Mouse (Mus musculus) heart, postnatal 14 days (tissue): ENCODE data around the gene Ugt1a5. TPM values are rescaled to one million over a fixed set of nuclear protein-coding genes. Genes with fewer than 3 reads are reported as not detected.
A peak's percentile ranks its signal among the peaks of the same experiment; 100 is the strongest.
"Not testable (repeated sequence)": the region's sequence is repeated elsewhere in the genome, so short reads cannot be mapped to it uniquely, and the experiment has no call there.

Source experiments
- DNase-seq, 2 experiments: peaks; one replicate each; pipeline ENCODE4 v3.0.0; 2021 to 2022
- intact Hi-C: fragments of 180-260 bp; cut with DNase I; formaldehyde crosslinking; loops from one replicate; pipeline ENCODE4 v1.15.1; 2025
- total RNA-seq, 2 experiments: library from RNA; stranded (reverse); gene quantifications; 2 replicates each; pipeline ENCODE4 v1.2.3; 2021

The Ugt1a5 gene
- total RNA-seq, 2 experiments from 2014 or later, result 0.34 to 0.50 TPM

DNA sequence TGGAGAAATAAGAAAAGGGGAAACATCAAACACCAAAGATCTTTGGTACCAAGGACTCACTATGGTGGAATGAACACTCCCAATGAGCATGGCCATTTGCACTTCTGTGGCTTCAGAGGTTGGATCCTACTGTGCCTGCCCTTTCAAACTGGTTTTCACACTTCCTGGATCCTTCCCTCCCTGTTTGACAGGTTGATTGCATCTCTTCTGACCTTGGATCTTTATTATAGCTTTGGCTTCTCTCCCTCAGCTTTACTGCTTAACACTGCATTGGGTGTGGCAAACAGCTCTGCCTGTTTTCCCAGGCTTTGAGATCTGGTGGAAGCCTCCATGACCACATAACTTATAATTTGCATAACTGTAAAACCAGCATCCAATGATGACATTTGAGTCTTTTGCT, 54.5 kb downstream of the Ugt1a5 start:
- peak in 1 of 2 experiments; percentile 5 for DNase-seq
- intact Hi-C loops, result no loop called here

DNA sequence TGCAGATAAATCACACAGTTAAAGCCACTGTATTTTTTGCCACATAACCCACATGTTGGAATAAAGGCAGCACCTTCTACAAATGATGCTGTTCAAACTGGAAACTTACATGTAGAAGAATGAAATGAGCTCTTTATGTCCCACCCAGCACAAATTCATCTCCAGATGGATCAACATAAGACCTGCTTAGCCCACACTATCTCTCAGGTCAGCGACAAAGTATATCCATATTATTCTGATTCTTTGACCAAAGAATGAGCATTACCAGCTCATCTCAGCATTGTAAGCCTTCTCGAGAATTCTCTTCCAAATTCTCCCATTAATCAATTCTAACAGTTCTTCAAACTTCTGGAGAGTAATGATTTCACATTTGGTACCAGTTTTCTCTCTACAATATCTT, 56.4 kb downstream of the Ugt1a5 start:
- DNase-seq, result no peak
- intact Hi-C loops, result no loop called here

GRCm38 (mm10) chr1:88223011-88223515, 57.3 kb downstream of the Ugt1a5 start:
- peak in 1 of 2 experiments; percentile 6 for DNase-seq
- intact Hi-C loops, result not testable (repeated sequence)

DNA sequence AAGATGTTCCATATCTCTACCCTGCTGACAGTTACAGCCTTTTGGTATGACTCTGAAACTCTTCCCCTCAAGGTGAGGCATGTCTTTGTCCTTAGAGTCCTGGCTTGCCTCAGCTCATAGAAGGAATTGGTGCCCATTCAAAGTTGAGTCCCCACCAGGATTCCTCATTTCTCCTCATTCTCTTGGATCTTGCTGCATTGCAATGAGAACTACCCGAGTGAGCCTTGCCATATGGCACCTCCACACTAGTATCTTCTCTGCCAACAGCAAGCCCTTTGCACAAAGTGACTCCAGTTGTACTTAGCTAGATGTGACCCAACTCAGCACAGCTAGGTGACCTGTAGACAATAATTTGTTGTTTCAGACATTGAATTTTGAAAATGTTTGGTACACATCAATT, 57.8 kb downstream of the Ugt1a5 start:
- peak; percentile 4 to 6 for DNase-seq
- intact Hi-C loops, result no loop called here

GRCm38 (mm10) chr1:88224029-88224776, 58.4 kb downstream of the Ugt1a5 start:
- DNase-seq, result peak; percentile 5 to 19
- intact Hi-C loops, result no loop called here

GRCm38 (mm10) chr1:88225301-88225700, 59.5 kb downstream of the Ugt1a5 start:
- intact Hi-C loops, DNase-seq: not testable (repeated sequence)

DNA sequence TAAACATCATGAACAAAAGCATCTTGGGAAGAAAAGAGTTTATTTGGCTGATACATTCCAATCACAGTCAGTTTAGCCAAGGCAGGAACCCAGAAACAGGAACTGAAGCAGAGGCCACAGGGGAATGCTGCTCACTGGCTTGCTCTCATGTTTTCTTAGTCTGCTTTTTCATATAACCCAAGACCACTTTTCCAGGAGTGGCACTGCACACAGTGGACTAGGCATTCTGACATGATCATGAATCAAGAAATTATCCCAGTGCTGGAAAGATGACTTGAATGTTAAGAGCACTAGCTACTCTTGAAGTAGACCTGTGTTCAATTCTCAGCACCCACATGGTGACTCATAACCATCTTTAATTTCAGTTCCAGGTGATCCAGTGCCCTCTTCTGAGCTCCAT, 59.9 kb downstream of the Ugt1a5 start:
- intact Hi-C loops, result no loop called here
- no peak for DNase-seq

- peak; percentile 9 to 36 for DNase-seq
- intact Hi-C loops, result no loop called here
Measured at GRCm38 (mm10) chr1:88226670-88227379, 61.0 kb downstream of the Ugt1a5 start, which contains the start of gene Mroh2a. Mroh2a (plus strand) TSS chr1:88226986.

GRCm38 (mm10) chr1:88227482-88227881, 61.7 kb downstream of the Ugt1a5 start:
- DNase-seq, result peak; percentile 1 to 8
- intact Hi-C loops, result no loop called here

DNA sequence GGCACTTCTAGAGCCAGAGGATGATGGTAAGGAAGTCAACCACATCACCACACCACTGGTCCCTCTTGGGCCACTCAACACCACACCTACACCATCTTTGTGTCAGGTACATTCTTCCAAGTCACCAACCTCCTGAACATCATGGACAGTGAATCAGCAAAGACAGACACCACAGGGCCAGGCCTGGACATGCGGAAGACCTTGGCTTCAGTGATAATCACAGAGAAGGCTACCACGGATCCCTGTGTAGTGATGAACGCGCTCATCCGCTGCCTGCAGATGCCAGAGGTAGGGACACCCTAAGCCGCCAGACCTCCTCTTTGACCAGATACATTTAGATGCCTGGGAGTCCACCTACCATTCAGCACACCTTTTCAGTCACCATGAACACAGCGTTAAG, 62.3 kb downstream of the Ugt1a5 start:
- intact Hi-C loops, result no loop called here
- DNase-seq, result peak; percentile 6 to 18

- DNase-seq, result peak in 1 of 2 experiments; percentile 3
- intact Hi-C loops, result no loop called here
Measured at GRCm38 (mm10) chr1:88229566-88229965, 63.8 kb downstream of the Ugt1a5 start.

GRCm38 (mm10) chr1:88229986-88230385, 64.2 kb downstream of the Ugt1a5 start:
- no peak for DNase-seq
- intact Hi-C loops, result no loop called here

GRCm38 (mm10) chr1:88230421-88230820, 64.6 kb downstream of the Ugt1a5 start:
- intact Hi-C loops, result no loop called here
- no peak for DNase-seq

GRCm38 (mm10) chr1:88230981-88231802, 65.4 kb downstream of the Ugt1a5 start:
- intact Hi-C loops, result no loop called here
- no peak for DNase-seq

DNA sequence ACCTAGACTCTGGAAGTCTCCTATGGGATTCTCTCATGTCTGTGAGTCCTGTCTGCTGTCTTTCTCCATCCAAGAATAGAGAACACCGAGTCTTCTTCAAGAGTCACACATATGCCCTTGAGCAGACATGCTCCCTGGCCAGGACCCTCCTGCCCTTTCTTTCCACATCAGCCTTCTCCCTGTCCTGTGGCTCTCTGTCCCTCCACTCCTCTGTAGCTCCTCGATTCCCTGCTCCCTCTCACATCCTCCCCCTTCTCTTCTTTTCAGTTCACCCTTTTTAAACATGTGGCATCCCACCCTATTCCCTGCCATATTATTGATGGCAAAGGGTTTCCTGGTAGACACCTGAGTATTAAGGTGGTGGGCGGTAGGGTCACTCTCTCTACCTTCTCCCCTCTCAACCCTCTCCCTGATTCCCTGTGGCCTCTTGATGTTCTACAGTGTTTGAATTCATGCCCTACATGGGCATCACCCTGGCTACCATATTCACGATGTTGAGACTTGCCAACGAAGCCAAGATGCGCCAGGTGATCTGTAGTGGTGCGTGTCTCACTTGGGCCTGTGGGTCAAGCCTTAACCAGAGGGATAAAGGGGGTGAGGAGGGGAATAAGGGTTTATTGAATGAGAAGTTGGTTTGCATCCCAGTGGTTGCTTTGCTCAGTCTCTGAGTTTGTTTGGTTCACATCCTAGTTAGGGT, 66.1 kb downstream of the Ugt1a5 start:
- DNase-seq, result no peak
- intact Hi-C loops, result no loop called here

DNA sequence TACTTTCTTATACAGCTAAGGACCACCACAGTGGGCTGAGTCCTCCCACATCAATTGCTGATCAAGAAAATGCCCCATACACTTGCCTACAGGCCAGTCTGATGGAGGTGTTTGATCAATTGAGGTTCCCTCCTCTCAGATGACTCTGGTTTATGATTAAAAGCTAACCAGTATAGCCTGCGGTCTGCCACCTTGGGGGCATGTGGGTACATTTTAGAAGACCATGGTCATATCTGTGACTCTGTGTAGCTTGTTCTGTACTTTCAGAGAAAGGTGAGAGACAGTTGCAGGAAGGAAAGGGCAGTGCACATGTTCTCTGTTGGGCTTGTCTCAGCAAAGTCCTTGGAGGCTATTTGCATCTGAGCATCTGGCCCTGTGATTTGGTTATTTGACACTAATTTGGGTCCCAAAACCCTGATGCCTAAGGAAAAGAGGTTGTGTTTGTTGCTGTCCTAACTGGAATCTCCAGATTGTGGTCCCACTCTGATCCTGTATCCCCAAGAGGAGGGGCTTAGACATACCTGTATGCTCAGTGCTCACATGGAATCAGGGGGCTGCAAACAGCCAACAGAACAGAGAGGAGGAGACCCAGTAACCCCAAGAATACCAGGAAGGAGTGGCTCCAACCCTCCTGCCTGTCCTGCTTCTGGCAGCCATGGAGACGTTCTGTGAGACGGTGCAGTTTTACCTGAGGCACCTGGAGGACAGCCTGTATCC, 67.0 kb downstream of the Ugt1a5 start:
- intact Hi-C loops, result no loop called here
- no peak for DNase-seq

DNA sequence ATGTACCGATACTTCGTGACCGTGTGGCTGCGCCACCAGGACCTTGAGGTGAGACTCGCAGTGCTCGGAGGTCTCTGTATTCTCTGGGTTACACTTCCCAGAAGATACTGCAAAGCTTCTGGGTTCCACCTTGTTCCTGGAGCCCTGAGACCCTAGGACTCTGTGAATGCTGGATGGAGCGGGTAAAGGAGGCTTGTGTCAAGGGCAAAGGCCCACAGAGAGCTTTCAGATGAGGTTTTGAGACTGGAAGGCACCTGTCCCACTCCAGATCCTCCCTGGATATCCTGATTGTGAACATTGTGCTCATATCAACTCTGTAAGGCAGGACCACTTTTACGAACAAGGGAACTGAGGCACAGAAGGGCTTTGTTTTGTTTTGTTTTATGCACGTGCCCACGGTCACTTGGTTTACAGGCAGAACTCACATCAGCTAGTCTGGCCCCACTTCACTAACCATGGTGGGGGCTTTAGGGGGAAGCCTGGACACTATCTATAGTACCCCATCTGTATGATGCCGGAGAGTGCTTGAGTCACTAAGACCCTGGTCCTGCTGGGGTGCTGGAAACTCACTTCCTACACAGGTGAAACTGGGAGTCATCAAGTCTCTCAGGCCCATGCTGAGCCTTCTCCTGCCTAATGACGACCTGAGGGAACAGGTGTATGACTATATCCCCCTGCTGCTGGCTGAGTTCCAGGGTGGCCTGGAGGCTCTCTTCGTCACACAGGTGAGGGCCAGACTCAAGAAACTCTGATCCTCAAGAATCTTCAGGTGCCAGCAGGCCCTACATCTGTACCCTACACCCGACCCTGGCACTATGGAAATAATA, 67.8 kb downstream of the Ugt1a5 start:
- no peak for DNase-seq
- intact Hi-C loops, result no loop called here

DNA sequence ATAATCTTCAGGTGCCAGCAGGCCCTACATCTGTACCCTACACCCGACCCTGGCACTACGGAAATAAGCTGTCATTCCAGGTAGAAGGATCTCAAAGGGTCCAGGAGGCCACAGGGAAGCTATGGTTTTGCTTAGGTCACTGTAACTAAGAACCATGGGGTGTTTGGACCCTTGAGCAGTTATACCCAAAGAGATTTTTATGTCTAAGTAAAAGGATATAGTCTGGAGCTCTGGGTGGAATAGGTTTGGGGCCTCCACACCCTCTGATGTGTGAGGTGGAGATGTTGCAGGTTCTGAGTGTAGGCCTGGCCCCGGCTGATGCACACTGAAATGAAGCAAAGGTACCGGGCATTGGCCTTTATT, 68.4 kb downstream of the Ugt1a5 start:
- no peak for DNase-seq
- intact Hi-C loops, result no loop called here

- intact Hi-C loops, result no loop called here
- DNase-seq, result no peak
Measured at GRCm38 (mm10) chr1:88234646-88235045, 68.8 kb downstream of the Ugt1a5 start.
